Mouse (Mus musculus) heart, adult 2 months (tissue): ENCODE measurements around the gene Hmga2.

Experiments used
- CTCF ChIP-seq: fragments of 200-600 bp; IDR thresholded peaks from 2 replicates; pipeline ENCODE4 v1.8.1; 2022; ENCODE audit warnings: antibody characterized with exemption, mild to moderate bottlenecking, moderate library complexity
- EP300 ChIP-seq: fragments of 200-500 bp; IDR thresholded peaks from 2 replicates; pipeline ENCODE4 v1.6.1; 2011; ENCODE audit warnings: low read depth, low read length, control low read depth; ENCODE audit not compliant: insufficient read depth
- POLR2A ChIP-seq: fragments of 200-500 bp; IDR thresholded peaks from 2 replicates; pipeline ENCODE4 v1.6.1; 2011; ENCODE audit warnings: mild to moderate bottlenecking, low read depth, low read length, control low read depth; ENCODE audit not compliant: insufficient read depth

DNA sequence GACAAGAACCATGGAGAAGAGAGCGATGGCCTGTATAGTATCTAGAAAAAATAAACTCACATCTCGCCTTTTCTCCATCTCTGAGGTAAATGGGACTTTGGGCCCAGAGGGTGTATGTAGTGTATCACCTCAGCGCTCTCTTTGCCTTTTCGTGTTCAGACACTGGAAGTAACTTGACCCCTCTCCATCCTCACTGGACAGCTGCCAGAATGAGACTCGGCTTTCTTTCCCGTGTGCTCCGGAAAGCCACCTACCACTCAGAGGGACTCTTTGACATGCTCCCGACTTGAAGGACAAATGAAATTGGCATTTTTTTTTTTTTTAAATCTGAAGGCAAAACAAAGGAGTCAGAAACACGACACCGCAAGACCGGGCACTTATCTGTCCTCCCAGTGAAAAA lies 35.0 kb downstream of the Hmga2 start:
- TF ChIP-seq EP300, result no peak
- no peak for TF ChIP-seq POLR2A
- TF ChIP-seq CTCF, result no peak
